Mouse (Mus musculus) forebrain, embryonic 15.5 days (tissue): ENCODE measurements around the gene Ctnnd2. TPM values are rescaled to one million over a fixed set of nuclear protein-coding genes. Genes with fewer than 3 reads are reported as not detected.

Source experiments
- ATAC-seq: fragments of 200-750 bp; cut with Nextera tagmentation; replicated peaks from 2 replicates; pipeline ENCODE4 v1.8.0; 2017; ENCODE audit warnings: mild to moderate bottlenecking, moderate TSS enrichment, moderate library complexity
- H3K27ac ChIP-seq: fragments of 300-500 bp; sonication (generic); replicated peaks from 2 replicates; pipeline ENCODE4 v1.5.1; 2015; ENCODE audit warnings: mild to moderate bottlenecking, inconsistent platforms
- H3K27me3 ChIP-seq: fragments of 300-500 bp; sonication (generic); 2 replicates; pipeline ENCODE4 v1.6.1; 2015; ENCODE audit warnings: inconsistent platforms
- H3K36me3 ChIP-seq: fragments of 300-500 bp; sonication (generic); 2 replicates; pipeline ENCODE4 v1.6.1; 2015; ENCODE audit warnings: mild to moderate bottlenecking, inconsistent platforms
- H3K4me1 ChIP-seq: fragments of 300-500 bp; sonication (generic); 2 replicates; pipeline ENCODE4 v1.6.1; 2015; ENCODE audit warnings: inconsistent platforms
- H3K4me2 ChIP-seq: fragments of 300-500 bp; sonication (generic); replicated peaks from 2 replicates; pipeline ENCODE4 v1.6.1; 2015; ENCODE audit warnings: mild to moderate bottlenecking, inconsistent platforms
- H3K4me3 ChIP-seq: fragments of 300-500 bp; sonication (generic); 2 replicates; pipeline ENCODE4 v1.5.1; 2015; ENCODE audit warnings: mild to moderate bottlenecking, inconsistent platforms
- H3K9ac ChIP-seq: fragments of 300-500 bp; sonication (generic); replicated peaks from 2 replicates; pipeline ENCODE4 v1.6.1; 2015; ENCODE audit warnings: mild to moderate bottlenecking, inconsistent platforms
- H3K9me3 ChIP-seq: fragments of 300-500 bp; sonication (generic); 2 replicates; pipeline ENCODE4 v1.6.1; 2016; ENCODE audit warnings: inconsistent platforms
- WGBS: fragments of 180-500 bp; shearing (Covaris S2); methylation state at CpG from one replicate; pipeline ENCODE4 v1.1.7; 2015; ENCODE audit warnings: mixed read lengths; 5-methylcytosine and 5-hydroxymethylcytosine counted together
- polyA plus RNA-seq: library from polyadenylated mRNA; unstranded; fragments of >200 nt; fragmentation: Nextera tagmentation; extraction: Ambion mirVana; gene quantifications from 2 replicates; pipeline ENCODE4 v1.2.1, GENCODE M21; 2015

Ctnnd2 gene
- polyA plus RNA-seq, 1 experiment from 2014 or later: 83.6 TPM

- no peak for ATAC-seq
- H3K27ac ChIP-seq: no peak overlapping the region
- no peak overlapping the region for H3K4me2 ChIP-seq
- H3K27me3 ChIP-seq: no peaks in the 10 kb centered on the region
- no peak overlapping the region for H3K9ac ChIP-seq
- peaks cover 5% of the 10 kb centered on the region; the same call in 1 of the 2 replicates for H3K4me1 ChIP-seq
- no peaks in the 10 kb centered on the region for H3K9me3 ChIP-seq
- 93% methylated on average over 3 of the region's 3 CpGs for WGBS
- H3K4me3 ChIP-seq: no peak overlapping the region
- H3K36me3 ChIP-seq: no peaks in the 10 kb centered on the region
Measured at GRCm38 (mm10) chr15:30468773-30469172, 296.4 kb downstream of the Ctnnd2 start.

- no peaks in the 10 kb centered on the region for H3K27me3 ChIP-seq
Measured at GRCm38 (mm10) chr15:30471280-30471966, 299.0 kb downstream of the Ctnnd2 start.

GRCm38 (mm10) chr15:30480676-30481075, 308.3 kb downstream of the Ctnnd2 start:
- Histone ChIP-seq H3K4me3 (no peak overlapping the region), H3K27ac (peak overlapping the region; percentile 9; the same call in 1 of the 2 replicates), H3K27me3 (no peaks in the 10 kb centered on the region), H3K36me3 (no peaks in the 10 kb centered on the region), H3K4me1 (peaks cover 10% of the 10 kb centered on the region), H3K9me3 (no peaks in the 10 kb centered on the region), H3K4me2 (no peak overlapping the region), H3K9ac (no peak overlapping the region)
- 41% methylated on average over 15 of the region's 15 CpGs for WGBS
- peak; percentile 82 for ATAC-seq

More at GRCm38 (mm10) chr15:30471280-30471966, 299.0 kb downstream of the Ctnnd2 start:
- WGBS: 72% methylated on average over 6 of the region's 6 CpGs
- Histone ChIP-seq H3K4me1 (peaks cover 5% of the 10 kb centered on the region; the same call in 1 of the 2 replicates), H3K9ac (no peak overlapping the region), H3K27ac (no peak overlapping the region), H3K4me3 (no peak overlapping the region), H3K4me2 (no peak overlapping the region), H3K9me3 (no peaks in the 10 kb centered on the region), H3K36me3 (no peaks in the 10 kb centered on the region)
- peak; percentile 48; the same call in 1 of the 2 replicates for ATAC-seq

- Histone ChIP-seq H3K4me2 (no peak overlapping the region), H3K27ac (no peak overlapping the region), H3K9me3 (no peaks in the 10 kb centered on the region), H3K4me1 (no peaks in the 10 kb centered on the region), H3K27me3 (no peaks in the 10 kb centered on the region), H3K4me3 (no peak overlapping the region), H3K36me3 (no peaks in the 10 kb centered on the region), H3K9ac (no peak overlapping the region)
- WGBS: 66% methylated on average over 5 of the region's 5 CpGs
- no peak for ATAC-seq
Measured at GRCm38 (mm10) chr15:30506476-30506875, 334.1 kb downstream of the Ctnnd2 start.

GRCm38 (mm10) chr15:30512467-30512866, 340.1 kb downstream of the Ctnnd2 start:
- H3K9me3 ChIP-seq: no peaks in the 10 kb centered on the region
- H3K4me2 ChIP-seq: no peak overlapping the region
- no peak for ATAC-seq
- H3K27ac ChIP-seq: no peak overlapping the region
- WGBS: 18% methylated on average over 3 of the region's 3 CpGs
- H3K9ac ChIP-seq: no peak overlapping the region
- no peaks in the 10 kb centered on the region for H3K27me3 ChIP-seq
- no peaks in the 10 kb centered on the region for H3K36me3 ChIP-seq
- no peak overlapping the region for H3K4me3 ChIP-seq
- H3K4me1 ChIP-seq: peaks cover 25% of the 10 kb centered on the region

- Histone ChIP-seq H3K4me3 (no peak overlapping the region), H3K9ac (no peak overlapping the region), H3K36me3 (no peaks in the 10 kb centered on the region), H3K27me3 (no peaks in the 10 kb centered on the region), H3K4me1 (peaks cover 25% of the 10 kb centered on the region), H3K27ac (no peak overlapping the region), H3K4me2 (no peak overlapping the region), H3K9me3 (no peaks in the 10 kb centered on the region)
- no peak for ATAC-seq
Measured at GRCm38 (mm10) chr15:30513122-30513521, 340.7 kb downstream of the Ctnnd2 start.

GRCm38 (mm10) chr15:30515425-30515824, 343.0 kb downstream of the Ctnnd2 start:
- Histone ChIP-seq H3K4me2 (no peak overlapping the region), H3K27ac (0 out of 2 replicates have a peak overlapping the region, but pooled peaks have one; percentile 8), H3K9ac (no peak overlapping the region), H3K4me3 (no peak overlapping the region), H3K9me3 (no peaks in the 10 kb centered on the region), H3K36me3 (no peaks in the 10 kb centered on the region), H3K4me1 (peaks cover 29% of the 10 kb centered on the region), H3K27me3 (no peaks in the 10 kb centered on the region)
- ATAC-seq: 0 out of 2 replicates have a peak, but pooled peaks have one; percentile 36
- WGBS: 30% methylated on average over 4 of the region's 4 CpGs

- no peaks in the 10 kb centered on the region for H3K36me3 ChIP-seq
- no peak overlapping the region for H3K4me3 ChIP-seq
- H3K4me2 ChIP-seq: no peak overlapping the region
- 78% methylated on average over 5 of the region's 5 CpGs for WGBS
- no peaks in the 10 kb centered on the region for H3K27me3 ChIP-seq
- 0 out of 2 replicates have a peak, but pooled peaks have one; percentile 38 for ATAC-seq
- H3K27ac ChIP-seq: no peak overlapping the region
- H3K4me1 ChIP-seq: 0 out of 2 replicates have a peak, but pooled peaks cover 5% of the 10 kb centered on the region
- no peak overlapping the region for H3K9ac ChIP-seq
- H3K9me3 ChIP-seq: no peaks in the 10 kb centered on the region
Measured at GRCm38 (mm10) chr15:30541459-30541858, 369.1 kb downstream of the Ctnnd2 start.

GRCm38 (mm10) chr15:30548263-30548662, 375.9 kb downstream of the Ctnnd2 start:
- no peak overlapping the region for H3K9ac ChIP-seq
- no peak overlapping the region for H3K4me3 ChIP-seq
- ATAC-seq: no peak
- no peaks in the 10 kb centered on the region for H3K36me3 ChIP-seq
- no peak overlapping the region for H3K4me2 ChIP-seq
- H3K27me3 ChIP-seq: no peaks in the 10 kb centered on the region
- 62% methylated on average over 4 of the region's 4 CpGs for WGBS
- H3K27ac ChIP-seq: 0 out of 2 replicates have a peak overlapping the region, but pooled peaks have one; percentile 41
- no peaks in the 10 kb centered on the region for H3K9me3 ChIP-seq
- 0 out of 2 replicates have a peak, but pooled peaks cover 3% of the 10 kb centered on the region for H3K4me1 ChIP-seq

GRCm38 (mm10) chr15:30550956-30551355, 378.6 kb downstream of the Ctnnd2 start:
- no peaks in the 10 kb centered on the region for H3K9me3 ChIP-seq
- 90% methylated on average over 12 of the region's 12 CpGs for WGBS

GRCm38 (mm10) chr15:30553910-30554406, 381.6 kb downstream of the Ctnnd2 start:
- Histone ChIP-seq H3K4me2 (no peak overlapping the region), H3K4me3 (no peak overlapping the region), H3K9me3 (no peaks in the 10 kb centered on the region), H3K9ac (no peak overlapping the region), H3K4me1 (peaks cover 5% of the 10 kb centered on the region; the same call in 1 of the 2 replicates), H3K27ac (no peak overlapping the region), H3K36me3 (no peaks in the 10 kb centered on the region), H3K27me3 (no peaks in the 10 kb centered on the region)
- WGBS: 78% methylated on average over 2 of the region's 2 CpGs
- ATAC-seq: 0 out of 2 replicates have a peak, but pooled peaks have one; percentile 35

More at GRCm38 (mm10) chr15:30550956-30551355, 378.6 kb downstream of the Ctnnd2 start:
- Histone ChIP-seq H3K27me3 (no peaks in the 10 kb centered on the region), H3K4me2 (no peak overlapping the region), H3K9ac (no peak overlapping the region), H3K4me3 (no peak overlapping the region), H3K27ac (peak overlapping the region; percentile 40; the same call in 1 of the 2 replicates), H3K4me1 (peaks cover 7% of the 10 kb centered on the region; the same call in 1 of the 2 replicates), H3K36me3 (no peaks in the 10 kb centered on the region)
- ATAC-seq: no peak

- Histone ChIP-seq H3K4me2 (no peak overlapping the region), H3K4me1 (peaks cover 5% of the 10 kb centered on the region; the same call in 1 of the 2 replicates), H3K36me3 (no peaks in the 10 kb centered on the region), H3K27ac (no peak overlapping the region), H3K9ac (no peak overlapping the region), H3K9me3 (no peaks in the 10 kb centered on the region), H3K4me3 (no peak overlapping the region), H3K27me3 (no peaks in the 10 kb centered on the region)
- ATAC-seq: no peak
- WGBS: 91% methylated on average over 2 of the region's 2 CpGs
Measured at GRCm38 (mm10) chr15:30555787-30556186, 383.4 kb downstream of the Ctnnd2 start.
